Mouse (Mus musculus) kidney, adult 11 months (tissue): Measurements from ENCODE around the gene Hist1h1d.

Experiments
- DNase-seq: peaks from one replicate; pipeline ENCODE4 v3.0.0; 2022

Hist1h1d gene

GRCm38 (mm10) chr13:23593051-23593770 is 40.1 kb downstream of the Hist1h1d start:
- DNase-seq: no peak

GRCm38 (mm10) chr13:23595185-23595584 is 42.1 kb downstream of the Hist1h1d start:
- DNase-seq: no peak

GRCm38 (mm10) chr13:23595622-23596372 is 42.7 kb downstream of the Hist1h1d start:
- DNase-seq: no peak

- peak; percentile 36 for DNase-seq
Observed at GRCm38 (mm10) chr13:23597957-23598356, 44.9 kb downstream of the Hist1h1d start.

GRCm38 (mm10) chr13:23603182-23603699 is 50.2 kb downstream of the Hist1h1d start:
- DNase-seq: no peak

- DNase-seq: no peak
Observed at GRCm38 (mm10) chr13:23604452-23604851, 51.4 kb downstream of the Hist1h1d start.

GRCm38 (mm10) chr13:23605052-23605451 is 52.0 kb downstream of the Hist1h1d start:
- no peak for DNase-seq

- DNase-seq: no peak
Observed at GRCm38 (mm10) chr13:23609209-23609608, 56.1 kb downstream of the Hist1h1d start.

GRCm38 (mm10) chr13:23609844-23610243 is 56.8 kb downstream of the Hist1h1d start:
- DNase-seq: no peak
